Mouse (Mus musculus) forebrain, embryonic 16.5 days (tissue): ENCODE results near the gene Trak1. TPM values are rescaled to one million over a fixed set of nuclear protein-coding genes. Genes with fewer than 3 reads are reported as not detected.
"Not testable (repeated sequence)": the region's sequence is repeated elsewhere in the genome, so short reads cannot be mapped to it uniquely, and the experiment has no call there.

Experiments
- ATAC-seq: fragments of 200-750 bp; cut with Nextera tagmentation; 2 replicates; pipeline ENCODE4 v1.8.0; 2017; ENCODE audit warnings: mild to moderate bottlenecking, moderate library complexity
- H3K27ac ChIP-seq: fragments of 300-500 bp; sonication (generic); 2 replicates; pipeline ENCODE4 v1.5.1; 2014; ENCODE audit warnings: low read length, control low read depth
- H3K27me3 ChIP-seq: fragments of 300-500 bp; sonication (generic); replicated peaks from 2 replicates; pipeline ENCODE4 v1.6.1; 2014; ENCODE audit warnings: low read length; ENCODE audit not compliant: control insufficient read depth, insufficient read depth
- H3K36me3 ChIP-seq: fragments of 300-500 bp; sonication (generic); 2 replicates; pipeline ENCODE4 v1.6.1; 2014; ENCODE audit not compliant: control insufficient read depth, insufficient read depth
- H3K4me1 ChIP-seq: fragments of 300-500 bp; sonication (generic); replicated peaks from 2 replicates; pipeline ENCODE4 v1.6.1; 2014; ENCODE audit warnings: low read length; ENCODE audit not compliant: control insufficient read depth, insufficient read depth
- H3K4me2 ChIP-seq: fragments of 300-500 bp; sonication (generic); 2 replicates; pipeline ENCODE4 v1.6.1; 2014; ENCODE audit warnings: mild to moderate bottlenecking, low read length, control low read depth
- H3K4me3 ChIP-seq: fragments of 300-500 bp; sonication (generic); replicated peaks from 2 replicates; pipeline ENCODE4 v1.5.1; 2014; ENCODE audit warnings: mild to moderate bottlenecking, low read length, control low read depth
- H3K9ac ChIP-seq: fragments of 300-500 bp; sonication (generic); replicated peaks from 2 replicates; pipeline ENCODE4 v1.6.1; 2014; ENCODE audit warnings: low read depth, low read length, control low read depth
- H3K9me3 ChIP-seq: fragments of 300-500 bp; sonication (generic); 2 replicates; pipeline ENCODE4 v1.6.1; 2016; ENCODE audit warnings: low read length; ENCODE audit not compliant: control insufficient read depth
- WGBS: fragments of 180-500 bp; shearing (Covaris S2); extraction: QIAGEN DNeasy Blood & Tissue Kit; methylation state at CpG from one replicate; pipeline ENCODE4 v1.1.7; 2014; 5-methylcytosine and 5-hydroxymethylcytosine counted together
- polyA plus RNA-seq: library from polyadenylated mRNA; unstranded; fragments of >200 nt; fragmentation: Nextera tagmentation; extraction: Ambion mirVana; gene quantifications from 2 replicates; pipeline ENCODE4 v1.2.1, GENCODE M21; 2015

Trak1 gene
- polyA plus RNA-seq, 1 experiment from 2014 or later: 85.1 TPM

GRCm38 (mm10) chr9:121446431-121446831 is 149.1 kb downstream of the Trak1 start:
- Histone ChIP-seq H3K9me3 (no peaks in the 10 kb centered on the region), H3K4me2 (no peak overlapping the region), H3K27me3 (no peaks in the 10 kb centered on the region), H3K9ac (no peak overlapping the region), H3K4me1 (peaks cover 8% of the 10 kb centered on the region; the same call in 1 of the 2 replicates), H3K27ac (peak overlapping the region; percentile 26; the same call in 1 of the 2 replicates), H3K36me3 (peaks cover 22% of the 10 kb centered on the region), H3K4me3 (no peak overlapping the region)
- 73% methylated on average over 13 of the region's 13 CpGs for WGBS
- ATAC-seq: peak; percentile 53; the same call in 1 of the 2 replicates

DNA sequence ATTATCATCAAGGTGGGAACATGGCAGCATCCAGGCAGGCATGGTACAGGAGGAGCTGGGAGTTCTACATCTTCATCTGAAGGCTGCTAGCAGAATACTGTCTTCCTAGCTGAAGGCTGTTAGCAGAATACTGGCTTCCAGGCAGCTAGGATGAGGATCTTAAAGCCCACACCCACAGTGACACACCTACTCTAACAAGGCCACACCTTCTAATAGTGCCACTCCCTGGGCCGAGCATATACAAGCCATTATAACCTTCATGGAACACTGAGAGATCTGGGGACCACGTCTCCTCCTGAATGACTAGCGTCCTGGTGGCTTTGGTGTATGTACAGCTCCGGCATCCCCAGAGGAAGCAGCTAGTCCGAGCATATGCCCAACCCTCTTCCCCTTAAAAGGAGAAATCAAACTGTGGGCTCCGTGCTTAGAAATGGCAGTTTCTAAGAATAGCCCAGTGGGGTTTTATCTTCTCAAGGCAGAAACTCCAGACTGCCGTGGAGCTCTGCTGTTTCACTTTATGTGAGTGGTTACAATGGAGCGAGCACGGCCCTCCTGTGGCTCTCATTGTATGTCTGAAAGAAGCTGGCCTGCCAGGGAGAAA is 155.1 kb downstream of the Trak1 start:
- not testable (repeated sequence) for H3K9ac ChIP-seq, H3K4me3 ChIP-seq, H3K4me2 ChIP-seq, H3K27ac ChIP-seq, H3K4me1 ChIP-seq, H3K27me3 ChIP-seq, H3K9me3 ChIP-seq
- H3K36me3 ChIP-seq: peaks cover 26% of the 10 kb centered on the region
- 0 out of 2 replicates have a peak, but pooled peaks have one; percentile 32 for ATAC-seq
- 41% methylated on average over 9 of the region's 9 CpGs for WGBS

GRCm38 (mm10) chr9:121454891-121455290 is 157.6 kb downstream of the Trak1 start:
- peaks cover 16% of the 10 kb centered on the region; the same call in 1 of the 2 replicates for H3K36me3 ChIP-seq
- no peak overlapping the region for H3K9ac ChIP-seq
- no peaks in the 10 kb centered on the region for H3K9me3 ChIP-seq
- H3K27me3 ChIP-seq: no peaks in the 10 kb centered on the region
- ATAC-seq: no peak
- H3K27ac ChIP-seq: no peak overlapping the region
- WGBS: 88% methylated on average over 3 of the region's 3 CpGs
- H3K4me1 ChIP-seq: no peaks in the 10 kb centered on the region
- H3K4me2 ChIP-seq: no peak overlapping the region
- H3K4me3 ChIP-seq: no peak overlapping the region

DNA sequence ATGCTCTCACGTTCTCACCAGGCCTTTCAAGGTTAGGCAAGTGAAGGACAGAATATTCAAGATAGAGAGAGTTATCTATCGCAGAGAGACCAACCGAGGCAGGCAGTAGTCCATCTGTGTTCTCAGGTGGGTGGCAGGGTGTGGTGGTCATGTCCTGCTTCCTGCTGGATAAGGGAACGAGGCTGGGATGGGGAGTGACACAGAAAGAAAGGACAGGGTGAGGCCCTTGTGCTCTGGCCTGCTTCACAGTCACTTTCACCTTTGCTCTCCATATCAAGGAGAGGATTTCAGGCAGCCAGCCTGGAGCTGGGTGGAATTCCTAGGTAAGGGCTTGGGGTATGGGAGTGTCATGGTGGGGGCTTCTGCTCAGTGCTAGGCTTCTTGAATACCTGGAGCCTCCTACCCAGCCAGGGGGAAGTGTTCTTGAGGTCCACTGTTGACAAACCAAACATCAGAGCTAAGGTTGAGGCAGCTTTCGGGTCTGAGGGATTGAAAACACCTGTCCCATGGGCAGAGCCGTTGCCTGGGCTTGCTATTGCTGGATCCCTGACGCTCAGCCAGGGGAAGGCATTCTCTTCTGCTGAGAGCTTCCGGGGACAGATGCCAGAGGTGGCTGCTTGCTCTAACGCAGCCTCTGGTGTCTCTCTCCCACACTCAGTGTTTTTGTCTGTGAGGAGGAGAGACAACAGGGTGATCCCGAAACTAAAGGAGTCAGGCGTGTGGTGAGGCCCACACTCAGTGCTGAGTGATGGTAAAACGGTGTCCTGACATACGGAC is 159.6 kb downstream of the Trak1 start:
- Histone ChIP-seq H3K27ac (no peak overlapping the region), H3K36me3 (peaks cover 27% of the 10 kb centered on the region), H3K9me3 (no peaks in the 10 kb centered on the region), H3K27me3 (no peaks in the 10 kb centered on the region), H3K9ac (no peak overlapping the region), H3K4me3 (no peak overlapping the region), H3K4me1 (no peaks in the 10 kb centered on the region), H3K4me2 (no peak overlapping the region)
- ATAC-seq: no peak
- WGBS: 89% methylated on average over 13 of the region's 13 CpGs

DNA sequence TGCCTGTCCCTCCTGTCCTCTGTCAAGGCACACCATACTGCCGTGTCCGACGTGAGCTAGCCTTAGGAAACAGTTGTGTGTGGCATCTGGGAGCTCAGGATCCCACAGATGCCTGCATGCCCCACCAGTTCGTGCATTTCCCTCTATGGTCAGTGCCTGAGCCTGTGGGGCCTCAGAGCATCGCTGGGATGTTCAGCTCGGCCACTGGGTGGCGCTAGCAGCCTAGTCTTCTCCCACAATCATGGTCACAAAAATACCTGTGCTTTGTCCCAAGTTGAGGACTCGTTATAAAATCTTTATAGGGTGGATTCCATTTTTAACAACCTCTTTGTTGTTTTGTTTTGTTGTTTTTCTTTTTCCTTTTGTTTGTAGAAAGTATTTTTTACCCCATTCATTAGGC is 161.2 kb downstream of the Trak1 start:
- no peaks in the 10 kb centered on the region for H3K9me3 ChIP-seq
- 27% methylated on average over 8 of the region's 8 CpGs for WGBS
- ATAC-seq: no peak
- H3K27ac ChIP-seq: no peak overlapping the region
- H3K36me3 ChIP-seq: peaks cover 22% of the 10 kb centered on the region
- H3K4me1 ChIP-seq: no peaks in the 10 kb centered on the region
- no peak overlapping the region for H3K4me2 ChIP-seq
- no peak overlapping the region for H3K9ac ChIP-seq
- no peaks in the 10 kb centered on the region for H3K27me3 ChIP-seq
- H3K4me3 ChIP-seq: no peak overlapping the region

GRCm38 (mm10) chr9:121459950-121460349 is 162.6 kb downstream of the Trak1 start:
- H3K4me3 ChIP-seq: no peak overlapping the region
- no peak overlapping the region for H3K4me2 ChIP-seq
- ATAC-seq: no peak
- H3K9ac ChIP-seq: no peak overlapping the region
- no peaks in the 10 kb centered on the region for H3K27me3 ChIP-seq
- H3K36me3 ChIP-seq: peaks cover 17% of the 10 kb centered on the region
- no peaks in the 10 kb centered on the region for H3K4me1 ChIP-seq
- 74% methylated on average over 2 of the region's 2 CpGs for WGBS
- H3K9me3 ChIP-seq: no peaks in the 10 kb centered on the region
- no peak overlapping the region for H3K27ac ChIP-seq

DNA sequence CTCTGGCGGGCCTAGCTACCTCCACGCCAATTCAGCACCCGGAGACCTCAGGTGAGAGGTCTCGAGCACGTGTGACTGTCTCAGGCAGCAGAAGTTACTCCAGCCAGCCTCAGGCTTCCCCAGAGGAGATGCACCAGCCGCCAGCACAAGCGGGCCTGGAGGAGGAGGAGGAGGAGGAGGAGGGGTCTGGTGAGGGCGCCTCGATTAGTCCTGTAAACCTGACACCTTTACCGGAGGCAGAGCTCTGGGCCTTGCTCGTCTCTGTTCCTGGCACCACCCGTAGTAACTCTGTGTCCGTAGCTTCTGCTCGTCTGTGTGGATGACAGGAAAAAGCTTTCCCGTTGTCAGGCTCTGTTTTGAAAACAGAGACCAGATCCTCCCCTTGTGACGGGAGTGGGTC is 163.2 kb downstream of the Trak1 start:
- Histone ChIP-seq H3K27ac (no peak overlapping the region), H3K9ac (no peak overlapping the region), H3K4me3 (no peak overlapping the region), H3K4me2 (no peak overlapping the region), H3K27me3 (no peaks in the 10 kb centered on the region), H3K9me3 (no peaks in the 10 kb centered on the region), H3K4me1 (no peaks in the 10 kb centered on the region), H3K36me3 (peaks cover 17% of the 10 kb centered on the region)
- no peak for ATAC-seq
- 91% methylated on average over 15 of the region's 16 CpGs for WGBS

DNA sequence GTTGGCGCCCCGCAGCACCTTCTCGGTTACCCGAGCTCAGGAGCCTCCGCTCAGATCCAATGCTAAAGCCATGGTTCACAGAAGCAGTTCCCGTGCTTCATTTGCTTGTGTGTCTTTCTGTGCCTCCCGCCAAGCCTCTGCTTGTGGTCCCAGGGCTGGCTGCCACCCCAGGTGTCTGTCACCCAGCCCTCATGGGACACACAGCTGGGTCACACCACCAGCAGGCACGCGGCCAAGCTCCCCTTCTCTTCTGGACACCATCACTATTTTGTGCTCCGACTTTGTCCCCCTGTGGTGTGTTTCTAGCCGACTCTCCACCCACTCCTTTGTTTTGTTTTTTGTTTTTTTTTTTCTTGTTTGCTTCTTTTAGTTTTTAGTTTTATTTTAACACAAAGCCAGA is 170.2 kb downstream of the Trak1 start:
- ATAC-seq: no peak
- H3K9me3 ChIP-seq: no peaks in the 10 kb centered on the region
- peaks cover 3% of the 10 kb centered on the region; the same call in 1 of the 2 replicates for H3K4me1 ChIP-seq
- H3K4me3 ChIP-seq: no peak overlapping the region
- 65% methylated on average over 11 of the region's 11 CpGs for WGBS
- peaks cover 8% of the 10 kb centered on the region for H3K36me3 ChIP-seq
- H3K4me2 ChIP-seq: no peak overlapping the region
- no peaks in the 10 kb centered on the region for H3K27me3 ChIP-seq
- no peak overlapping the region for H3K9ac ChIP-seq
- H3K27ac ChIP-seq: no peak overlapping the region

GRCm38 (mm10) chr9:121469711-121470110 is 172.4 kb downstream of the Trak1 start:
- Histone ChIP-seq H3K27ac (no peak overlapping the region), H3K4me1 (peaks cover 3% of the 10 kb centered on the region; the same call in 1 of the 2 replicates), H3K36me3 (peaks cover 4% of the 10 kb centered on the region; the same call in 1 of the 2 replicates), H3K27me3 (no peaks in the 10 kb centered on the region), H3K4me2 (no peak overlapping the region), H3K4me3 (no peak overlapping the region), H3K9me3 (no peaks in the 10 kb centered on the region), H3K9ac (no peak overlapping the region)
- WGBS: 69% methylated on average over 6 of the region's 6 CpGs
- no peak for ATAC-seq
